Mouse (Mus musculus): ENCODE results near the gene Bspry. TPM values are rescaled to one million over a fixed set of nuclear protein-coding genes. Genes with fewer than 3 reads are reported as not detected.

Gene Bspry
- polyA plus RNA-seq, 1 experiment = not detected

- H3K4me3 ChIP-seq (replicated peaks) = peak overlapping the region; percentile 65
- H3K9me3 ChIP-seq (ENCODE audit: control insufficient read depth, low read length) = no peaks in the 10 kb centered on the region
- H3K4me1 ChIP-seq (ENCODE audit: control insufficient read depth) = peaks cover 75% of the 10 kb centered on the region
- no peaks in the 10 kb centered on the region for H3K27me3 ChIP-seq (ENCODE audit: control insufficient read depth)
- TF ChIP-seq GATA1 (IDR thresholded peaks at IDR 0.05; ENCODE audit: low read length) (peak; percentile 99), TAL1 (IDR thresholded peaks at IDR 0.05; ENCODE audit: low read length) (peak; percentile 99)
- peaks cover 76% of the 10 kb centered on the region for H3K36me3 ChIP-seq (ENCODE audit: control insufficient read depth)
Measured at GRCm38 (mm10) chr4:62516579-62516978, 36.7 kb downstream of the Bspry start.

- Histone ChIP-seq H3K36me3 (ENCODE audit: control insufficient read depth) (peaks cover 76% of the 10 kb centered on the region), H3K9me3 (ENCODE audit: control insufficient read depth, low read length) (no peaks in the 10 kb centered on the region), H3K4me1 (ENCODE audit: control insufficient read depth) (peaks cover 74% of the 10 kb centered on the region), H3K4me3 (replicated peaks) (peak overlapping the region; percentile 65), H3K27me3 (ENCODE audit: control insufficient read depth) (no peaks in the 10 kb centered on the region)
- no peak for TF ChIP-seq TAL1 (IDR thresholded peaks at IDR 0.05; ENCODE audit: low read length)
- no peak for TF ChIP-seq GATA1 (IDR thresholded peaks at IDR 0.05; ENCODE audit: low read length)
Measured at GRCm38 (mm10) chr4:62517046-62517445, 37.2 kb downstream of the Bspry start.

GRCm38 (mm10) chr4:62517538-62518415, 37.9 kb downstream of the Bspry start:
- Histone ChIP-seq H3K4me3 (replicated peaks) (peak overlapping the region; percentile 65), H3K4me1 (ENCODE audit: control insufficient read depth) (peaks cover 74% of the 10 kb centered on the region), H3K36me3 (ENCODE audit: control insufficient read depth) (peaks cover 76% of the 10 kb centered on the region), H3K9me3 (ENCODE audit: control insufficient read depth, low read length) (no peaks in the 10 kb centered on the region), H3K27me3 (ENCODE audit: control insufficient read depth) (no peaks in the 10 kb centered on the region)
- no peak for TF ChIP-seq TAL1 (IDR thresholded peaks at IDR 0.05; ENCODE audit: low read length)
- TF ChIP-seq GATA1 (IDR thresholded peaks at IDR 0.05; ENCODE audit: low read length) = 0 out of 2 replicates have a peak, but pooled peaks have one; percentile 9

GRCm38 (mm10) chr4:62518416-62519121, 38.7 kb downstream of the Bspry start:
- Histone ChIP-seq H3K4me1 (ENCODE audit: control insufficient read depth) (peaks cover 74% of the 10 kb centered on the region), H3K9me3 (ENCODE audit: control insufficient read depth, low read length) (no peaks in the 10 kb centered on the region), H3K4me3 (replicated peaks) (peak overlapping the region; percentile 65), H3K27me3 (ENCODE audit: control insufficient read depth) (no peaks in the 10 kb centered on the region), H3K36me3 (ENCODE audit: control insufficient read depth) (peaks cover 76% of the 10 kb centered on the region)
- TF ChIP-seq GATA1 (IDR thresholded peaks at IDR 0.05; ENCODE audit: low read length) (no peak), TAL1 (IDR thresholded peaks at IDR 0.05; ENCODE audit: low read length) (no peak)

GRCm38 (mm10) chr4:62519122-62519848, 39.4 kb downstream of the Bspry start:
- H3K36me3 ChIP-seq (ENCODE audit: control insufficient read depth) = peaks cover 75% of the 10 kb centered on the region
- TF ChIP-seq TAL1 (IDR thresholded peaks at IDR 0.05; ENCODE audit: low read length) = no peak
- TF ChIP-seq GATA1 (IDR thresholded peaks at IDR 0.05; ENCODE audit: low read length) = no peak

GRCm38 (mm10) chr4:62519849-62520233, 40.0 kb downstream of the Bspry start, which contains the start of gene Alad:
Alad (minus strand) TSS chr4:62519918.
- TF ChIP-seq TAL1 (IDR thresholded peaks at IDR 0.05; ENCODE audit: low read length) (no peak), GATA1 (IDR thresholded peaks at IDR 0.05; ENCODE audit: low read length) (no peak)
- Histone ChIP-seq H3K27me3 (ENCODE audit: control insufficient read depth) (no peaks in the 10 kb centered on the region), H3K36me3 (ENCODE audit: control insufficient read depth) (peaks cover 75% of the 10 kb centered on the region), H3K9me3 (ENCODE audit: control insufficient read depth, low read length) (no peaks in the 10 kb centered on the region), H3K4me1 (ENCODE audit: control insufficient read depth) (peaks cover 76% of the 10 kb centered on the region), H3K4me3 (replicated peaks) (peak within 1 kb of the TSS; percentile 65)

More at GRCm38 (mm10) chr4:62519122-62519848, 39.4 kb downstream of the Bspry start:
- no peaks in the 10 kb centered on the region for H3K27me3 ChIP-seq (ENCODE audit: control insufficient read depth)
- H3K9me3 ChIP-seq (ENCODE audit: control insufficient read depth, low read length) = no peaks in the 10 kb centered on the region
- peak overlapping the region; percentile 65 for H3K4me3 ChIP-seq (replicated peaks)
- peaks cover 74% of the 10 kb centered on the region for H3K4me1 ChIP-seq (ENCODE audit: control insufficient read depth)

GRCm38 (mm10) chr4:62520892-62521400, 41.1 kb downstream of the Bspry start:
- TF ChIP-seq GATA1 (IDR thresholded peaks at IDR 0.05; ENCODE audit: low read length) = no peak
- TF ChIP-seq TAL1 (IDR thresholded peaks at IDR 0.05; ENCODE audit: low read length) = no peak
- no peaks in the 10 kb centered on the region for H3K9me3 ChIP-seq (ENCODE audit: control insufficient read depth, low read length)
- H3K4me3 ChIP-seq (replicated peaks) = peak overlapping the region; percentile 65
- H3K27me3 ChIP-seq (ENCODE audit: control insufficient read depth) = no peaks in the 10 kb centered on the region
- peaks cover 75% of the 10 kb centered on the region for H3K4me1 ChIP-seq (ENCODE audit: control insufficient read depth)
- H3K36me3 ChIP-seq (ENCODE audit: control insufficient read depth) = peaks cover 64% of the 10 kb centered on the region

GRCm38 (mm10) chr4:62524651-62525488, 45.0 kb downstream of the Bspry start, which contains the start of the genes Pole3 and 4933430I17Rik:
Pole3 (minus strand) TSS chr4:62525068.
4933430I17Rik (plus strand) TSS chr4:62525369.
- peaks cover 34% of the 10 kb centered on the region for H3K36me3 ChIP-seq (ENCODE audit: control insufficient read depth)
- TF ChIP-seq TAL1 (IDR thresholded peaks at IDR 0.05; ENCODE audit: low read length) (no peak), GATA1 (IDR thresholded peaks at IDR 0.05; ENCODE audit: low read length) (no peak)
- peaks cover 60% of the 10 kb centered on the region for H3K4me1 ChIP-seq (ENCODE audit: control insufficient read depth)
- no peaks in the 10 kb centered on the region for H3K9me3 ChIP-seq (ENCODE audit: control insufficient read depth, low read length)
- H3K4me3 ChIP-seq (replicated peaks) = peak within 1 kb of the TSS; percentile 81
- no peaks in the 10 kb centered on the region for H3K27me3 ChIP-seq (ENCODE audit: control insufficient read depth)

Data from erythroblast, embryonic 14.5 days (primary cell).